Mouse (Mus musculus) cortical plate, adult 2 months (tissue): ENCODE measurements at regions not wholly inside any gene's neighbourhood (a gene's known extent, or its start where the extent isn't known, plus 50 kb on each side); places are given as distances from the start of the nearest gene placed in this dataset.

Experiments
- CTCF ChIP-seq: fragments of 200-500 bp; IDR thresholded peaks from 2 replicates; pipeline ENCODE4 v1.5.1; 2011; ENCODE audit warnings: mild to moderate bottlenecking, control low read depth, low read length; ENCODE audit not compliant: insufficient read depth; ENCODE audit errors: extremely low read depth
- POLR2A ChIP-seq: fragments of 200-500 bp; IDR thresholded peaks from 2 replicates; pipeline ENCODE4 v1.6.1; 2011; ENCODE audit warnings: mild to moderate bottlenecking, low read length, control low read depth; ENCODE audit not compliant: insufficient read depth; ENCODE audit errors: extremely low read depth

DNA sequence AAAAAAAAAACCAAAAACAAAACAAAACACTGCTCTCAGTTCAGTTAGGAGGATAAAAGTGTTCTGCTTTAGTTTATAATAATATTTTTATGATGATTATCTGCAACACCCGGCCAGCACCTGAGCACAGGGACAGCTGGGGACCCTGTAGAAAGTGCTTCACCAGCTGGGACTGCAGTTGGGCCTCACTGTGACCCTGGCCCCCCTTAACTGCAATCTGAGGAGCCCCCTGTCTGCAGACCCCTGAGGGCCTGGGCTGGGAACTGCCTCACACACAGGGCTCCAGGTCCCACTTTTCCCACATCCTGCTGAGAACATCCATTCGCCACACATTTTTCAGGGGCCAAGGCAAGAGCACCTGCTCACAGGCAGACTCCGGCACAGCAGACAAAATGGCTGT lies 437.6 kb downstream of the Rps24 start:
- TF ChIP-seq CTCF (no peak), POLR2A (no peak)
